Mouse (Mus musculus) kidney, embryonic 14.5 days (tissue): ENCODE data around the gene Traf3. TPM values are rescaled to one million over a fixed set of nuclear protein-coding genes. Genes with fewer than 3 reads are reported as not detected.

Source experiments
- ATAC-seq: fragments of 200-750 bp; cut with Nextera tagmentation; 2 replicates; pipeline ENCODE4 v1.8.0; 2017; ENCODE audit warnings: moderate number of reproducible peaks, mild to moderate bottlenecking, moderate TSS enrichment, moderate library complexity; ENCODE audit not compliant: low FRiP score, low TSS enrichment
- H3K27ac ChIP-seq: fragments of 300-500 bp; sonication (generic); 2 replicates; pipeline ENCODE4 v1.5.1; 2014; ENCODE audit warnings: low read depth, mild to moderate bottlenecking, low read length, moderate library complexity, mixed read lengths
- H3K27me3 ChIP-seq: fragments of 300-500 bp; sonication (generic); 2 replicates; pipeline ENCODE4 v1.6.1; 2014; ENCODE audit warnings: mild to moderate bottlenecking, low read length; ENCODE audit not compliant: control insufficient read depth, insufficient read depth
- H3K36me3 ChIP-seq: fragments of 300-500 bp; sonication (generic); 2 replicates; pipeline ENCODE4 v1.6.1; 2014; ENCODE audit warnings: low read length, mixed read lengths; ENCODE audit not compliant: control insufficient read depth, insufficient read depth
- H3K4me1 ChIP-seq: fragments of 300-500 bp; sonication (generic); 2 replicates; pipeline ENCODE4 v1.6.1; 2014; ENCODE audit warnings: low read length, mixed read lengths; ENCODE audit not compliant: control insufficient read depth, insufficient read depth
- H3K4me2 ChIP-seq: fragments of 300-500 bp; sonication (generic); replicated peaks from 2 replicates; pipeline ENCODE4 v1.6.1; 2014; ENCODE audit warnings: low read depth, mild to moderate bottlenecking, low read length
- H3K4me3 ChIP-seq: fragments of 300-500 bp; sonication (generic); 2 replicates; pipeline ENCODE4 v1.5.1; 2014; ENCODE audit warnings: mild to moderate bottlenecking, low read length
- H3K9ac ChIP-seq: fragments of 300-500 bp; sonication (generic); 2 replicates; pipeline ENCODE4 v1.6.1; 2014; ENCODE audit warnings: low read depth, mild to moderate bottlenecking, low read length, moderate library complexity
- H3K9me3 ChIP-seq: fragments of 300-500 bp; sonication (generic); 2 replicates; pipeline ENCODE4 v1.6.1; 2016; ENCODE audit warnings: low read length; ENCODE audit not compliant: control insufficient read depth
- WGBS: fragments of 180-500 bp; shearing (Covaris S2); extraction: QIAGEN DNeasy Blood & Tissue Kit; methylation state at CpG from one replicate; pipeline ENCODE4 v1.1.7; 2014; 5-methylcytosine and 5-hydroxymethylcytosine counted together
- polyA plus RNA-seq: library from polyadenylated mRNA; unstranded; fragments of >200 nt; fragmentation: Nextera tagmentation; extraction: Ambion mirVana; gene quantifications from 2 replicates; pipeline ENCODE4 v1.2.1, GENCODE M21; 2014

Traf3 gene
- polyA plus RNA-seq, 1 experiment from 2014 or later: 14.0 TPM

DNA sequence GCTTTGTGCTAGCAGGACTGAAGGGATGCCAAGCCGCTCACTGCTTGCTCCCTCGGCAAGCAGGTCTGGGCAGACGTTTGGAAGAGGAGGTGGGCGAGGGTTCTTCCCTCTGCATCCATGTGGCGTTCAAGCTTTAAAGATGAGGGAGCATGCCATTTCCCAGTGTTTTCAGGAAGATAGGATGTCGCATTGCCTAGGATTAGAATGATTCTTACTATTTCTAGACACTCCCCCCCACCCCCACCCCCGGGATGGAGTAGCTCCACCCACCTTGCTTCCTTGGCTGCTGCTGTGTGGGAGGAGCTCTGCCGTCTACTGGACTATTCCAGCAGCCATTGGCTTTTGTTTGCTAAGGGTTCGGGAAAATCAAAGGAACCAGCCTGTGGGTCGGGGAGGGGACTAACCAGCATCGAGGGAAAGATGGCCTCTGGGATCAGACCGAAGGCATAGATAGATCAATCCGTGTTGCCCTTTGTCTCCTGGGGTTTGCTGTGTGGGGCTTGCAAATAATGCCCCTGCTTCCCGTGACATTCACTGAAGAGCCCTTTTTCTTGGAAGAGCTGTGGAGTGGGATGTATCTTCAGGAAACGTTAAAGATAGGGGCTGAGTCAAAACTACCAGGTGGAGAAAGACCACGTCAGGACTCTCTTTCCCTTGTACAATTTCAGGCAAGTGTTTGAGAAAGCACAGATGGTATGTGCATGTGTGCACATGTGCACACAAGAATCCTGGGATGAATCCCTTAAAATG lies 3.7 kb upstream of the Traf3 start:
- no peaks in the 10 kb centered on the region for H3K27me3 ChIP-seq
- ATAC-seq: peak; percentile 18; the same call in 1 of the 2 replicates
- 9% methylated on average over 16 of the region's 16 CpGs for WGBS
- H3K9ac ChIP-seq: peak overlapping the region; percentile 25; the same call in 1 of the 2 replicates
- H3K4me1 ChIP-seq: peaks cover 14% of the 10 kb centered on the region
- H3K36me3 ChIP-seq: no peaks in the 10 kb centered on the region
- peak overlapping the region; percentile 67 for H3K27ac ChIP-seq
- no peaks in the 10 kb centered on the region for H3K9me3 ChIP-seq
- H3K4me3 ChIP-seq: peak overlapping the region; percentile 18; the same call in 1 of the 2 replicates
- H3K4me2 ChIP-seq: peak overlapping the region; percentile 40

- Histone ChIP-seq H3K4me3 (peak overlapping the region; percentile 6), H3K4me2 (peak overlapping the region; percentile 52), H3K27ac (peak overlapping the region; percentile 64; the same call in 1 of the 2 replicates), H3K36me3 (no peaks in the 10 kb centered on the region), H3K27me3 (no peaks in the 10 kb centered on the region), H3K9ac (peak overlapping the region; percentile 47), H3K9me3 (no peaks in the 10 kb centered on the region), H3K4me1 (peaks cover 24% of the 10 kb centered on the region)
- WGBS: 2% methylated on average over 13 of the region's 13 CpGs
- ATAC-seq: peak; percentile 82
These were observed 1.8 kb upstream of the Traf3 start for GRCm38 (mm10) chr12:111164310-111164751.

- H3K36me3 ChIP-seq: no peaks in the 10 kb centered on the region
- peak overlapping the region; percentile 71; the same call in 1 of the 2 replicates for H3K4me3 ChIP-seq
- no peaks in the 10 kb centered on the region for H3K27me3 ChIP-seq
- ATAC-seq: peak; percentile 14
- H3K4me2 ChIP-seq: no peak overlapping the region
- WGBS: 67% methylated on average over 10 of the region's 10 CpGs
- peaks cover 17% of the 10 kb centered on the region for H3K4me1 ChIP-seq
- peak overlapping the region; percentile 3; the same call in 1 of the 2 replicates for H3K27ac ChIP-seq
- H3K9ac ChIP-seq: no peak overlapping the region
- H3K9me3 ChIP-seq: no peaks in the 10 kb centered on the region
These were observed 891 bp upstream of the Traf3 start for GRCm38 (mm10) chr12:111165146-111165812.

DNA sequence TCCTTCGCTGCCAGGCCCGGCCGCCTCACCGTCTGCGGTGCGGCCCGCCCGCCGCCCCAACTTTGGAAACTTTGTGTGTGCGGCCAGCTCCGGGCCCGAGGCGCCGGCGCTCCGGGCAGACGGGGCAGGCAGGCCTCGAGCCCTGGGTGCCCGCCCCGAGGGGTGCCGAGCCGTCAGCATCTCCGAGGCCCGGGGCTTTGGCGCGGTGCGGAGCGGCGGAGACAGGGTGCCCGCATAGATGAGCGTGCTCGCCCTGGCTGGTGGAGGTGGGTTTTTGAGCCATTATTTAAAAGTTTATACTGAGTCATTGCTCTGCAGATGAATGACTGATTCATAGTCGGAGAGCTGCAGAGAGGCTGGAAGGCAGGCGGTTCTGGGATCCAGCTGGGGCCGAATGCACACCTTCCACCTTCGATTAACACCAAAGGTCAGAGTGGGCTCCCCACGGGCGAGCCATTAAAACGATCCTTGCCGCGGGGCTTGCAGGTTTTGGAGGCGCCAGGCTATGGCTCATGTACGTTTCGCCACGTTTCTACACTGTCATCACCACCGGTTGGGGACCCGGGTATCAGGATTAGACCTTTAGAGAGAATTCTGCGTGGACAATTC lies 615 bp downstream of the Traf3 start:
- no peaks in the 10 kb centered on the region for H3K9me3 ChIP-seq
- H3K4me3 ChIP-seq: peak overlapping the region; percentile 71
- under 1% methylated on average over 39 of the region's 48 CpGs for WGBS
- H3K9ac ChIP-seq: peak overlapping the region; percentile 79
- H3K27me3 ChIP-seq: no peaks in the 10 kb centered on the region
- ATAC-seq: peak; percentile 29
- peaks cover under 1% of the 10 kb centered on the region; the same call in 1 of the 2 replicates for H3K36me3 ChIP-seq
- peaks cover 16% of the 10 kb centered on the region; the same call in 1 of the 2 replicates for H3K4me1 ChIP-seq
- peak overlapping the region; percentile 85 for H3K4me2 ChIP-seq
- peak overlapping the region; percentile 56 for H3K27ac ChIP-seq

DNA sequence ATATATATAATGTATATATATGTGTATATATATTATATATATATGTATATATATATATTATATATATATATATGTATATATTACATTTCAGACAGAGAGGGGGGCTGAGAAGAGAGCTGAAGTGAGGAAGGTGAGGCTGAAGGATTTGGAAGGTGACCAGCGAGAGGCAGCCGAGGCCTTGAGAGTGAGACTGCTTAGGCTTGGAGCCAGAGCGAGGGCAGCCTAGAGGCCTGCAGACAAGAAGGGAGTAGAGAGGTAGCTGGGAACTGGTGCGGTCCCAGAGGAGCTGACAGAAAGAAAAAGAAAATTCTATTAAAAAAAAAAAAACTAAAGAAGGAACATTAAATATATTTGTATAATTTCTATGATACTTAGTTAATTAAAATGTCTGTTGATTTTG lies 2.7 kb downstream of the Traf3 start:
- no peak overlapping the region for H3K9ac ChIP-seq
- peaks cover 10% of the 10 kb centered on the region; the same call in 1 of the 2 replicates for H3K4me1 ChIP-seq
- no peak overlapping the region for H3K4me2 ChIP-seq
- H3K36me3 ChIP-seq: peaks cover 2% of the 10 kb centered on the region; the same call in 1 of the 2 replicates
- WGBS: 93% methylated on average over 4 of the region's 4 CpGs
- H3K9me3 ChIP-seq: no peaks in the 10 kb centered on the region
- no peak overlapping the region for H3K27ac ChIP-seq
- ATAC-seq: no peak
- no peaks in the 10 kb centered on the region for H3K27me3 ChIP-seq
- no peak overlapping the region for H3K4me3 ChIP-seq

DNA sequence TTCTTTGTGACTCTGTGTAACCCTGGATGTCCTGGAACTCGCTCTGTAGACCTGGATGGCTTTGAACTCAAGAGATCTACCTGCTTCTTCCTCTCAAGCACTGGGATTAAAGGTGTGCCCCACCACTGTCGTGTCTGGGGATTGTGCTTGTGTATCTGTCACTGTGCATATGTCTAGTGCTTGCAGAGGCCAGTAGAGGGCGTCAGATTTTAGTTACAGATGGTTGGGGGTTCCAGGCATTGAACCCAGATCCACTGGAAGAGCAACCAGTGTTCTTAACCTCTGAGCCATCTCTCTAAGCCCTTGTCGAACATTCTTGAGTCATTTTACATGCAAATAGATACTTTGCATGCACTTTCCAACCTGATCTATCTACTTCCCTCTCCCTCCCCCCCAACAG lies 12.6 kb downstream of the Traf3 start:
- Histone ChIP-seq H3K27ac (no peak overlapping the region), H3K4me1 (no peaks in the 10 kb centered on the region), H3K27me3 (no peaks in the 10 kb centered on the region), H3K4me3 (no peak overlapping the region), H3K9me3 (no peaks in the 10 kb centered on the region), H3K9ac (no peak overlapping the region), H3K36me3 (no peaks in the 10 kb centered on the region), H3K4me2 (no peak overlapping the region)
- WGBS: 79% methylated on average over 4 of the region's 4 CpGs
- no peak for ATAC-seq

DNA sequence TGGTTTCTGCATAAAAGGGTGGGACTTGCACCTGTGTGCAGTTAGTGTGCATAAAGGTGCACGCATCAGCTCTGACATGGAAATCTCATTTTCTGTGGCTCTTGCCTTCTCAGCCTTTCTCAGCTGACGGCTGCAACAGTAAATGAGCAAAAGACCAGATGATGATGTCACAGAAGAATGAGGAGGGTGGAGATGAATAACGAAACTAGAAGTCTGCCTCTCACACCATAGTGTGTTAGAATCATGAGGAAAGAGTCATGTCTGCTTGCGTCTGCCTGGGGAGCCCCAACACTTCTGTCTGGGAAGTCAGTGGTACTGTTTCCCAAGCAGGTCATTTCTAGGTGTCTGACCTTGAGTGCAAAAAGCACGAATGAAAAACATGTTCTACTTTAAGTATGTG lies 15.7 kb downstream of the Traf3 start:
- H3K9ac ChIP-seq: no peak overlapping the region
- H3K4me2 ChIP-seq: no peak overlapping the region
- no peak overlapping the region for H3K4me3 ChIP-seq
- H3K36me3 ChIP-seq: no peaks in the 10 kb centered on the region
- H3K27me3 ChIP-seq: no peaks in the 10 kb centered on the region
- no peak for ATAC-seq
- 83% methylated on average over 5 of the region's 5 CpGs for WGBS
- no peaks in the 10 kb centered on the region for H3K4me1 ChIP-seq
- no peak overlapping the region for H3K27ac ChIP-seq
- no peaks in the 10 kb centered on the region for H3K9me3 ChIP-seq

GRCm38 (mm10) chr12:111182378-111182777 lies 16.2 kb downstream of the Traf3 start:
- Histone ChIP-seq H3K9me3 (no peaks in the 10 kb centered on the region), H3K9ac (no peak overlapping the region), H3K27me3 (no peaks in the 10 kb centered on the region), H3K4me1 (no peaks in the 10 kb centered on the region), H3K36me3 (no peaks in the 10 kb centered on the region), H3K4me3 (no peak overlapping the region), H3K27ac (no peak overlapping the region), H3K4me2 (no peak overlapping the region)
- ATAC-seq: no peak
- WGBS: 93% methylated on average over 6 of the region's 6 CpGs
